Mouse (Mus musculus) embryonic fibroblast, embryonic 13.5 days (primary cell): Measurements from ENCODE around the gene Cog1.

ENCODE experiments used
- CTCF ChIP-seq: IDR thresholded peaks from 2 replicates; pipeline ENCODE4 v1.5.1; 2011; ENCODE audit warnings: mild to moderate bottlenecking, control low read depth, low read length, moderate library complexity, borderline replicate concordance; ENCODE audit not compliant: insufficient read depth
- POLR2A ChIP-seq: IDR thresholded peaks from 2 replicates; pipeline ENCODE4 v1.6.1; 2011; ENCODE audit warnings: low read depth, mild to moderate bottlenecking, control low read depth, low read length, moderate library complexity

DNA sequence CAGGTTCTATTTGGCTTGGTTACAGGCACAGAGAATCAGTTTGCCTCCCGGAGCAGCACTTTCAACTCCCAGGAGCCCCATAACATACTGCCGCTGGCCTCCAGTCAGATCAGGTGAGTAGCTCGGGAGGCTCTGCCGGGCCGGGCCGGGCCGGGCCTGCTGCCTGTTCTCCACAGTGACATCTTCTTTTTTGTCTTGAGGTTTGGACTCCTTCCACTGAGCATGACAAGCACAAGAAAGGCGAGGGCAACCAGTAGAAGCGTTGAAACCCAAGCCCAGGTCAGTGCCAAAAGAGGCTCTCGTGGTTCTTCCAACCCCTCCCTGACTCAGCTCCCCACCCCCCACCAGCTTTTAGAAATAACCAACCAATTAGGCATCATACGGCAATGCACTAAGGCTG, 12.0 kb downstream of the Cog1 start:
- no peak for TF ChIP-seq CTCF
- no peak for TF ChIP-seq POLR2A
